Mouse (Mus musculus): ENCODE measurements around the gene Rapgef3.

The Rapgef3 gene

DNA sequence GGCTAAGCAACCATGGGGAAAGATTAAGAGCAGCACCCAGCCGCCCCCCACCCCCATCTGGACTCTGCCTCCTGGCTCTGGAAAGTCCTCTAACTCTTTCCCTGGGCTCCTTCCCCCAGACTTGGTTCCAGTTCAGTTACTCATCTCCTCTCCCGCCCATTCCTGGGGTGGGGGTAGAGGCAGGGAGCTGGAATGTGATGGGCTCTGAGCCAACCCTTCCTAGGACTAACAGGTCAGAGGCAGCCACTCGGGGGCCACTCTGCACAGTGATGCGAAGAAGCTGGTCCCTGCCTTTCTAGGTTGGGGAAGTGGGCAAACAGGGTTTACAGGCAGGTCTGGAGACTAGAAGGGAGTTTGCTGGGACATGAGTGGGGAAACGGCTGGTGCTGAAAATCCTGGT, 5.3 kb upstream of the Rapgef3 start:
- no peak for DNase-seq (ENCODE audit: low spot score in 2 of 2)

DNA sequence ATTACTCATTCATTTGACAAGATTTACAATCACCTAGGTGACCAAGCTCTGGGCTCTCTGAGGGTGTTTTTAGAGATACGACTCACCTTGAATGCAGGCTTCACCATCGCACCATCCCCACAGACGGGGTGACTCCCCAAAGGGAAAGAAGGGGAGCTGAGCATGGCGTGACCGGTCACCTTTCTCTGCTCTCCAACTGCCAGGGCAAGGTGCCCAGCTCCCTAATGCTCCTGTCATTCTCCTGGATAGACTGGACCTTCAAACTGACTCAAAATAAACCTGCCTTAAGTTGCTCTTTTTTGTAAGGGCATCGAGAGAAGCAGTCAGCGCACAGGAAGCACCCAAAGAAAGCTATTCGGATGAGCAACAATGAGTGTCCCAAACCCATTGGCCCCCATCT, 2.5 kb upstream of the Rapgef3 start:
- DNase-seq (ENCODE audit: low spot score in 2 of 2) = no peak

- no peak for DNase-seq (ENCODE audit: low spot score in 2 of 2)
These were observed 420 bp upstream of the Rapgef3 start for GRCm38 (mm10) chr15:97768192-97768591.

DNA sequence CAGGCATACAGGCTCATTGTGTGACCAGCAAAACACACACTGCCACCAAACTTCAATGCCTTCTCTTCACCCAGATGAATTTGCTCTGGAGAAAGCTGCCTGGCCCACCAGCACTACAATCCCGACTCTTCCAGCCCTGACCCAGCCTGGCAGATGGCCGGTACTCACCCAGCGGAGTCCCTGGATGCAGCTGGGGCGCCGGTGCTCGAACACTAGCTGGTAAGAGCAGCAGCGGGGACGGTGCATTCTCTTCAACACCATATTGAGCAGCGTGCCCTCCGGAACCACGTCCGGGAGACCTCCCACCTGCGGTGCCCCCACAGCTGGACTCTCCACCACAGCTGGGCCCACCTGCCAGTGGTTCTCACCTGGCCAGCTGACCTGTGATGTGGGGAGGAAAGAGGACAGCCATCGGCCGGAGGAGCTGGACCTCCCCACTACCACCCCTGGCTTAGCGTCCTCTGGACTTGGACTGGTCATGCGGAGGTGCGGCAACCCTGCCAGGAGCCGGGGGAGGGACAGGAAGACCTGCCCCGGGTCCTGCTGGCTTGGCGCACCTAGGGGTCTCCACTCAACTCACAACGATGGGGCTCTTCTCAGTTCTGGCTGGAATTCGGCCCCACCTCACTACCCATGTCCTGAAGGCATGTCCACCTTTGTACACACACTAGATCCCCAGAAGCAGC, 1.0 kb downstream of the Rapgef3 start:
- peak in 1 of 2 experiments; percentile 57 for DNase-seq (ENCODE audit: low spot score in 2 of 2)

DNA sequence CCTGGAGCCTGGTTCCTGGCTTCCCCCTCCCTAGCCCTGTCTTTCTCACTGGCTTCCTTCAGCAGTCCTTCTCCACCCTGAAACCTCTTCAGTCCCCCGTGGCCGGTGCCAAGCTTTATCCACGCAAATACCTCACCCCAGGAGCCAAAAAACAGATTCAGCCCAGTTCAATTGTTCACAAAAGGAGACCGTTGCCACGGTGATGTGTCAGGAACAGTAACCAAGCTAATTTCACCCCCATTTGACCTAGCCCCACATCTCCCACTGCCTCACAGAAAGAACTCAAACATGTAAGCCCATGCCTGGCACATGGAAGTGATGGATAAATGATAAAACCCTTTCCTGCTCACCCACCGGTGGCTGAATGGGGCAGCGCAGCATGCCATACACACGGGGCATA, 1.6 kb downstream of the Rapgef3 start:
- DNase-seq (ENCODE audit: low spot score in 2 of 2) = peak; percentile 71 to 75

DNA sequence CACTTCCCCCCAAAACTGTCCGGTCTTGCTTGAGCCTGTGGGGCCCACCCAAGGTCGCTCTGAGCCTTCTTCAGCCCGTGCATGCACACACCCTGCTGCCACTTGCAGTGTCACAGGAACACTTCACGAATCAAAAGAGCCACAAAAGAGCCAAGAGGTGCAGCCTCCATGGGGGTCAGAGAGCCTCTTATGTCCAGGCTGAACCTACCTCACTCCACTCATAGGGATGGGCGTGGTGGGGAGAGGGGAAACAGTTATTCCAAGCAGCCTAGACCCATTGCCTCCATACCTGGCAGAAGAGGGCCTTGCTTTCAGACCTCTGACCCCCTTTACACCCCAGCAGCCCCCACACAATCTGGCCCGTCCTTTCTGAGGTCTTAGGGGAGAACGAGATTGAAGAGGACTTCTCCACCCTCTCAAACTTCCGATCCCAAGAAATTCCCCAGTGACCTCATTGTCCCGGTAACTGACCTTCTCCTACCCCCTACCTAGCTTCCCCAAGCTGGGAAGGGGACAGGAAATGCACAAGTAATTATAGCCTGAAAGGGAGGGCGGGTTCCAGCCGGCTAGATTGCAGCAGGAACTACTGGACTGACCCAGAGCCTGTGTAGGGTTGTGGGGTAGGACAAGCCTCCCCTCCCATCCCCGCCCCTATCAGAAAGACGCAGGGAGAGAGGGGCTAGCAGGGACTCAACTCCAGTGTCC, 2.5 kb downstream of the Rapgef3 start:
- no peak for DNase-seq (ENCODE audit: low spot score in 2 of 2)

- no peak for DNase-seq (ENCODE audit: low spot score in 2 of 2)
These were observed 3.2 kb downstream of the Rapgef3 start for GRCm38 (mm10) chr15:97764532-97764931.

GRCm38 (mm10) chr15:97763256-97764049, 4.3 kb downstream of the Rapgef3 start:
- DNase-seq (ENCODE audit: low spot score in 2 of 2) = no peak

GRCm38 (mm10) chr15:97762733-97763132, 5.0 kb downstream of the Rapgef3 start:
- DNase-seq (ENCODE audit: low spot score in 2 of 2) = no peak

GRCm38 (mm10) chr15:97761438-97761837, 6.3 kb downstream of the Rapgef3 start:
- no peak for DNase-seq (ENCODE audit: low spot score in 2 of 2)

DNA sequence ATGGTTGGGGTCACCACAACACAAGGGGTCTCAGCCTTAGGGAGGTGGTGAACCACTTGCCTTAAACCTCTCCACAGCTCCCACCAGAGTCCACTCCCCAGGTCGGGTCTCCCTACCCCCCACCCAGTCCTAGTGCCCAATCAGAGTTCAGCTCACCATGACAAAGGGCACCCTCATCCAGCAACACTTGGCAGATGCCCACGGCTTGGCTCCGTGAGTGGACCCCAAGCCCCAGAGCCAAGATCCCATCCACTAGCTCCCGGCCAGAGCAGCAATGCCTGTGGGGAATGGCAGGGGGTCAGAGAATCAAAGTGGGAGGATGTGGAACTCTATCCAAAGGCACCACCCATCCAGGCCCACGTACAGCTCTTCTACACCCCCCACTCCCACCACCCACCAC, 6.8 kb downstream of the Rapgef3 start:
- DNase-seq (ENCODE audit: low spot score in 2 of 2) = no peak

DNA sequence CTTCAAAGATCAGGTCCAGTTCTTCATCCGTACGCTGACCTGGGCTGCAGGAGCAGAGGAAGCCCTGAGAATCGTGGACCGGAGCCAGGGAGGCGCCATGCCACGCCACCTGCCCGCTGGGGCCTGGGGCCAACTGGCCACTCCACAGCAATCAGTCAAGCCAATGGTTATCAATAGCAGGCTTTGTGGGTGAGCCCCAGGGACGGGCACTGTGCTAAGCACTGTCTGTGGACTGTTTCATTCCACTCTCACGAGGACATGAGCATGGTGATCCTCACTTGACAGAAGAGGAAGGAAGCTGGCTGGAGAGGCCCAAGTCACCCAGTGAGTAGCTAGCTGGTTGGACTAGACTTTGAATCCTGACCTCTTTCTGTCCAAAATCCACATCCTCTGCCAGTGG, 7.8 kb downstream of the Rapgef3 start:
- peak; percentile 76 to 78 for DNase-seq (ENCODE audit: low spot score in 2 of 2)

- no peak for DNase-seq (ENCODE audit: low spot score in 2 of 2)
These were observed 12.4 kb downstream of the Rapgef3 start for GRCm38 (mm10) chr15:97755361-97755760.

- no peak for DNase-seq (ENCODE audit: low spot score in 2 of 2)
These were observed 13.3 kb downstream of the Rapgef3 start for GRCm38 (mm10) chr15:97754476-97754875.

- no peak for DNase-seq (ENCODE audit: low spot score in 2 of 2)
These were observed 15.3 kb downstream of the Rapgef3 start for GRCm38 (mm10) chr15:97752491-97752890.

- DNase-seq (ENCODE audit: low spot score in 2 of 2) = no peak
These were observed 16.1 kb downstream of the Rapgef3 start for GRCm38 (mm10) chr15:97751676-97752075.

GRCm38 (mm10) chr15:97750697-97751096, 17.1 kb downstream of the Rapgef3 start:
- DNase-seq (ENCODE audit: low spot score in 2 of 2) = peak; percentile 95

GRCm38 (mm10) chr15:97749841-97750240, 17.9 kb downstream of the Rapgef3 start:
- no peak for DNase-seq (ENCODE audit: low spot score in 2 of 2)

DNA sequence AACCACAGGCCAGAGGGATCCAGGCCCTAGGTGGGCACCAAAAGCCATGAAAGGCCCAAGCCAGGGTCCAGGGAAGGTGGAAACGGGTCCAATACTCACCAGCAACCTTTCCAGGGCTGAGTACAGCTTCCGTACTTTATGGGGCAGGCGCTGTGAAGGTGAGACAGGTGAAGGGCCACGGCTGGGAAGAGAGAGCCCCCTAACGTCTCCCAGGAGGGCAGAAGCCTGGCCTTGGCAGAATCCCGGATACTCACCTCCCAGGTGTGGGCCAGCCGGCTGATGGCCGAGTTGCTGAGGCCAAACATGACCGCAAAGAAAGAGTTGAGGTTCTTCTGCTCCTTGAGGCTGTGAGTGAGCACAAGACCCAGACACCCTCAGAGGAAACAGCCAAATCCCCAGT, 18.4 kb downstream of the Rapgef3 start:
- DNase-seq (ENCODE audit: low spot score in 2 of 2) = no peak

DNA sequence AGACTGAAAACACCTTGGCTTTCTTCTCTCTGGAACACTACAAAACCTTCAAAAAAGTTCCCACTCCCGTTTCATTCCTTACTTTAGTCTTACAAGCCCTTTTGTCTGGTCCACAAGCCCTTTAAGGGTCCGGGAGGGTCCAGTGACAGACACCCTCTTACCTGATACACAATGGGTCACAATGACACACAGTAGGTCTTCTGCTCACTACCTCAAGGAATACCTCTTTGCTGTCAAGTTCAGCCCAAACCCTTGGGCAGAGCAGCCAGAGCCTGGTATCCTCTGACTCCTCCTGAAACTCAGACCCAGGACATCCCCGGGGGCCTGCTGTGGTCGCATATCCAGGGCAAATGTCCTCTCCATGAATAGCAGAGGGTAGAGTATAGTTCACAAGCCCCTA, 18.8 kb downstream of the Rapgef3 start:
- no peak for DNase-seq (ENCODE audit: low spot score in 2 of 2)

DNA sequence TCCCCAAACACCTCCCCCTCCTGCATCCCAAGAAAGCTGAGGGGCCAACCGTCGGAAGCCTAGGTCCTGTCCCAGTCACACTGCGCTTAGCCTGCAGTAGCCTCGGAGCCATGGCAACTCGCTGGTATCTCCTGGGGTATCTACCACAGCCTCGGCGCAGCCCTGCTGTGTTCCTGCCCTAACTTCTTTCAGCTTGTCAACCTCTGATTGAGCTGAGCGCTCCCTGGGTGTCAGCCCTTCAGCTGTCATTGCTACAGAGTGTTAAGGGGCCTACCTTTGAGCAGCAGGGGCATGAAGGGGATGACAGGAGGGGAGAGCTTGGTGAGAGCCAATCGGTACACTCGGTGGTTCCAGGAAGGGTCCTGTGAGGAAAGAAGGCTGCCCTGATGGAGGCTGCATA, 19.5 kb downstream of the Rapgef3 start:
- DNase-seq (ENCODE audit: low spot score in 2 of 2) = no peak

DNA sequence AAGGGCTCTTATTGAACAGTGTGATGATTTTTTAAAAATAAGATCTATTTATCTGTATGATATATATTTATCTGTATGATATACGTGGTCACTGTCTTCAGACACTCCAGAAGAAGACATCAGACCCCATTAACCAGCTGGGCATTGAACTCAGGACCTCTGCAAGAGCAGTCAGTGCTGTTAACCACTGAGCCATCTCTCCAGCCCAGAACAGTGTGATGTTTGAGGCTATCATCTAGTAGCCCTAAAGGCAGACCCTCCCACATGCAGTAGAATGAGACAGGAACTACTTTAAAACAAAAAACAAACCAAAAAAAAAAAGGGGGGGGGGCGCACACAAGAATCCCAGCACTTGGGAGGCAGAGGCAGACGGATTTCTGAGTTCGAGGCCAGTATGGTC, 20.3 kb downstream of the Rapgef3 start:
- DNase-seq (ENCODE audit: low spot score in 2 of 2) = no peak

DNA sequence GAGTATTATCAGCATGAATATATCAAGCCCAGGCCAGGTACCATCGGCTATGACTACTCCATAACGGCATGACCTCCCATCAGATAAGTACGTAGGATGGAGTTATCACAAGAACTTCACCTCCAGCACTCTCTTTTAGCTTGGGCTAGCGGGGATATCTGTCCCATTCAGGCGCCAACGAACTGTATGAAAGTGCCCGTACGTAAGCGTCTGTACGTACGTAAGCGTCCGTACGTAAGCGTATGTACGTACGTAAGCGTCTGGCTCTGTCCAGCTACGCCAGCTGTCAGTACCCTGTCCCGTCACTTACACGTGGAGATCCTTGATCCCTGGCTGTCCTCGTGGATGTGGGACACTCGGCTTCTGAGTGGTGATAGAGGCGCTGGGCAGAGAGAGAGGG, 21.0 kb downstream of the Rapgef3 start:
- no peak for DNase-seq (ENCODE audit: low spot score in 2 of 2)
